Mouse (Mus musculus) liver, embryonic 13.5 days (tissue): ENCODE results near the gene Slc19a2. TPM values are rescaled to one million over a fixed set of nuclear protein-coding genes. Genes with fewer than 3 reads are reported as not detected.
A peak's percentile ranks its signal among the peaks of the same experiment; 100 is the strongest.

Experiments
- ATAC-seq: fragments of 200-750 bp; cut with Nextera tagmentation; 2 replicates; pipeline ENCODE4 v1.8.0; 2017; ENCODE audit warnings: low read depth, mild to moderate bottlenecking, moderate number of reproducible peaks, moderate library complexity
- DNase-seq: peaks from one replicate; pipeline ENCODE4 v3.0.0; 2022
- H3K27ac ChIP-seq: fragments of 300-500 bp; sonication (generic); 2 replicates; pipeline ENCODE4 v1.5.1; 2015; ENCODE audit warnings: moderate library complexity, mild to moderate bottlenecking, inconsistent platforms
- H3K27me3 ChIP-seq: fragments of 300-500 bp; sonication (generic); 2 replicates; pipeline ENCODE4 v1.6.1; 2015; ENCODE audit warnings: mild to moderate bottlenecking, inconsistent platforms
- H3K36me3 ChIP-seq: fragments of 300-500 bp; sonication (generic); 2 replicates; pipeline ENCODE4 v1.6.1; 2015; ENCODE audit warnings: mild to moderate bottlenecking, inconsistent platforms
- H3K4me1 ChIP-seq: fragments of 300-500 bp; sonication (generic); replicated peaks from 2 replicates; pipeline ENCODE4 v1.6.1; 2015; ENCODE audit warnings: inconsistent platforms
- H3K4me2 ChIP-seq: fragments of 300-500 bp; sonication (generic); 2 replicates; pipeline ENCODE4 v1.6.1; 2015; ENCODE audit warnings: inconsistent platforms, mild to moderate bottlenecking, moderate library complexity
- H3K4me3 ChIP-seq: fragments of 300-500 bp; sonication (generic); replicated peaks from 2 replicates; pipeline ENCODE4 v1.5.1; 2015; ENCODE audit warnings: mild to moderate bottlenecking, inconsistent platforms
- H3K9ac ChIP-seq: fragments of 300-500 bp; sonication (generic); 2 replicates; pipeline ENCODE4 v1.6.1; 2015; ENCODE audit warnings: mild to moderate bottlenecking, inconsistent platforms
- H3K9me3 ChIP-seq: fragments of 300-500 bp; sonication (generic); replicated peaks from 2 replicates; pipeline ENCODE4 v1.6.1; 2016; ENCODE audit warnings: inconsistent platforms
- WGBS: fragments of 180-500 bp; shearing (Covaris S2); methylation state at CpG from one replicate; pipeline ENCODE4 v1.1.7; 2015; ENCODE audit not compliant: insufficient replicate concordance; 5-methylcytosine and 5-hydroxymethylcytosine counted together
- polyA plus RNA-seq: library from polyadenylated mRNA; unstranded; fragments of >200 nt; fragmentation: Nextera tagmentation; extraction: Ambion mirVana; gene quantifications from 2 replicates; pipeline ENCODE4 v1.2.1, GENCODE M21; 2015

Slc19a2 gene
- polyA plus RNA-seq, 1 experiment from 2014 or later: 20.6 TPM

- H3K4me2 ChIP-seq: peak overlapping the region; percentile 22; the same call in 1 of the 2 replicates
- peaks cover 14% of the 10 kb centered on the region for H3K36me3 ChIP-seq
- H3K27me3 ChIP-seq: no peaks in the 10 kb centered on the region
- peaks cover 63% of the 10 kb centered on the region for H3K4me1 ChIP-seq
- H3K9me3 ChIP-seq: no peaks in the 10 kb centered on the region
- no peak overlapping the region for H3K4me3 ChIP-seq
- H3K9ac ChIP-seq: 0 out of 2 replicates have a peak overlapping the region, but pooled peaks have one; percentile 3
- H3K27ac ChIP-seq: no peak overlapping the region
- DNase-seq: no peak
- no peak for ATAC-seq
- 62% methylated on average over 5 of the region's 5 CpGs for WGBS
Measured at GRCm38 (mm10) chr1:164252551-164252950, 3.7 kb downstream of the Slc19a2 start.

- no peak overlapping the region for H3K4me2 ChIP-seq
- H3K27ac ChIP-seq: no peak overlapping the region
- DNase-seq (no peak), ATAC-seq (peak; percentile 16; the same call in 1 of the 2 replicates)
- H3K9me3 ChIP-seq: no peaks in the 10 kb centered on the region
- peaks cover 51% of the 10 kb centered on the region for H3K4me1 ChIP-seq
- WGBS: 42% methylated on average over 3 of the region's 3 CpGs
- H3K4me3 ChIP-seq: no peak overlapping the region
- no peaks in the 10 kb centered on the region for H3K27me3 ChIP-seq
- peaks cover 28% of the 10 kb centered on the region for H3K36me3 ChIP-seq
- H3K9ac ChIP-seq: no peak overlapping the region
Measured at GRCm38 (mm10) chr1:164254836-164255235, 6.0 kb downstream of the Slc19a2 start.

DNA sequence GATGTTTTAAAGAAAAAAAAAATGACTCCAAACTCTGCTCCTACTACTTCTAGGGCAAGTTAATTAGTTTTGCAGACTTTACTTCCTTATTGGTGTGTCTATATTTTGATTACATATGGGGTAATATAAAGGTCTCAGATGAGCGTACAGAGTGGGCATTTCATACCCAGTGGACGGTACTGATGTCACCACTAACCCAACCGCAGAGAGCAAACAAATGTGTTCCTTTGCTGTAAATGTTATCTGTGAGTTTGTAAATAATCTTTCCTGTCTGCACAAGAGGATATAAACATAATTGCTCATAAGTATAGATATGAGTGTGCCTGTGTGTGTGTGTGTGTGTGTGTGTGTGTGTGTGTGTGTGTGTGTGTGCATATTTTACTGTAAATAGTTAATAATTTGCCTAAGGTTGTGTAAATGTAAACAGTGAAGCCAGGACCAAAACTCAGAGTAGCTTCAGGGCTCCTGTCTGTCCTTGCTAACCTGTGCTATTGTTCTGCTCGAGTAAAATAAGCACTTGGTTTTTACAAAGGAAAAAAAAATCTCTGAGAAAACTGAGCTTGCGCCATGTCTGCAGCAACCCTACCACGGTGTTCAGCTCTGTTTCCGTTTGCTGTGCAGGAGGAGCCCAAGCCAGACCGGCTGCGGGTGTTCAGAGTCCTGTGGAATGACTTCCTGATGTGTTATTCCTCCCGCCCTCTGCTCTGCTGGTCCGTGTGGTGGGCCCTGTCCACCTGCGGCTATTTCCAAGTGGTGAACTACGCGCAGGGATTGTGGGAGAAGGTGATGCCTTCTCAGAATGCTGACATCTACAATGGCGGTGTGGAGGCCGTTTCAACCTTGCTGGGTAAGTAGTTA is 11.6 kb downstream of the Slc19a2 start:
- no peaks in the 10 kb centered on the region for H3K27me3 ChIP-seq
- no peak overlapping the region for H3K9ac ChIP-seq
- H3K4me2 ChIP-seq: 0 out of 2 replicates have a peak overlapping the region, but pooled peaks have one; percentile 8
- H3K27ac ChIP-seq: no peak overlapping the region
- WGBS: 81% methylated on average over 16 of the region's 16 CpGs
- H3K9me3 ChIP-seq: no peaks in the 10 kb centered on the region
- no peak overlapping the region for H3K4me3 ChIP-seq
- peaks cover 72% of the 10 kb centered on the region for H3K36me3 ChIP-seq
- ATAC-seq (peak; percentile 50), DNase-seq (no peak)
- H3K4me1 ChIP-seq: peaks cover 3% of the 10 kb centered on the region; the same call in 1 of the 2 replicates

GRCm38 (mm10) chr1:164261553-164261952 is 12.7 kb downstream of the Slc19a2 start:
- Histone ChIP-seq H3K9ac (no peak overlapping the region), H3K27ac (no peak overlapping the region), H3K4me3 (no peak overlapping the region), H3K36me3 (peaks cover 76% of the 10 kb centered on the region), H3K4me1 (0 out of 2 replicates have a peak, but pooled peaks cover 3% of the 10 kb centered on the region), H3K4me2 (no peak overlapping the region), H3K9me3 (no peaks in the 10 kb centered on the region), H3K27me3 (no peaks in the 10 kb centered on the region)
- 84% methylated on average over 7 of the region's 7 CpGs for WGBS
- no peak for ATAC-seq
- DNase-seq: no peak

DNA sequence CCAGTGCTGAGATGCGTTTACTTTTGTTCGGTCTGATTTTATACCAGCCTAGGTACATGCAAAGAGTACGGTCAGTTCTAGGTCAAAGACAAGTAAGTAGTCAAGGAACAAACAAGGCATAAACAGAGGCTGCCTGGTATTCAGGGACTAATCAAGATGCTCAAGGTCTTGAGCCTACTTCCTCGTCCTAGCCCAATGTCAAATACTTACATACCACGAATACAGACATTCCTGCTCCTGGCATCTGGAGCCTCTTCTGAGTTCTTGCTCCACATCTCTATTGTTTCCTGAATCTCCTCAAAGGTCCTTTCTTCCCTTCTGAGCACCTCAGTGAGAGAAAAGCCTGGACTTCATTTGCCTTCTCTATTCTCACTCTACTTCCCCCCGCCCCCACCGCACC is 22.1 kb downstream of the Slc19a2 start:
- no peak overlapping the region for H3K4me2 ChIP-seq
- H3K27me3 ChIP-seq: no peaks in the 10 kb centered on the region
- H3K4me1 ChIP-seq: peaks cover 4% of the 10 kb centered on the region
- H3K9ac ChIP-seq: no peak overlapping the region
- H3K9me3 ChIP-seq: no peaks in the 10 kb centered on the region
- DNase-seq: no peak
- no peak for ATAC-seq
- no peak overlapping the region for H3K27ac ChIP-seq
- no peak overlapping the region for H3K4me3 ChIP-seq
- WGBS: 82% methylated on average over 7 of the region's 7 CpGs
- H3K36me3 ChIP-seq: 0 out of 2 replicates have a peak, but pooled peaks cover 3% of the 10 kb centered on the region

DNA sequence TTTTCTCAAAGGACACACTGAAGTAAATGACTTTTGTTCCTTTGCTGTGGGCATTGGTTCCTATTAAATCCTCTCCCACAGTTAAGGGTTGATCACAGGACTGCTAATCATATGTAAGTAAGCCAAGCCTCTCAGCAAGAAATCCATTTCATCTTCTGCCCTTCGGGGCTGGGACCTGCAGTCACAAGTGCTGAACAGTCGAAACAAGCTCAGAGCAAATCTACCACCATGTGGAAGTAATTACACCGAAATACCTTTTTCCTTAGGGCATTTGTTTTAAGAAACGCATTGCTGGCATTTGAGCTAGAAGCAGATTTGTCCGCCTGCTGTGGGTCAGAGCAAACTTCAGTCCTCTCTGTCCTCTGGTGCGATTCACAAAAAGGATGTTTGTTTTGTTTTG is 24.8 kb downstream of the Slc19a2 start:
- Histone ChIP-seq H3K9me3 (no peaks in the 10 kb centered on the region), H3K36me3 (no peaks in the 10 kb centered on the region), H3K4me1 (peaks cover 5% of the 10 kb centered on the region), H3K4me3 (no peak overlapping the region), H3K4me2 (no peak overlapping the region), H3K27ac (no peak overlapping the region), H3K27me3 (no peaks in the 10 kb centered on the region), H3K9ac (no peak overlapping the region)
- 76% methylated on average over 6 of the region's 6 CpGs for WGBS
- DNase-seq (no peak), ATAC-seq (no peak)

DNA sequence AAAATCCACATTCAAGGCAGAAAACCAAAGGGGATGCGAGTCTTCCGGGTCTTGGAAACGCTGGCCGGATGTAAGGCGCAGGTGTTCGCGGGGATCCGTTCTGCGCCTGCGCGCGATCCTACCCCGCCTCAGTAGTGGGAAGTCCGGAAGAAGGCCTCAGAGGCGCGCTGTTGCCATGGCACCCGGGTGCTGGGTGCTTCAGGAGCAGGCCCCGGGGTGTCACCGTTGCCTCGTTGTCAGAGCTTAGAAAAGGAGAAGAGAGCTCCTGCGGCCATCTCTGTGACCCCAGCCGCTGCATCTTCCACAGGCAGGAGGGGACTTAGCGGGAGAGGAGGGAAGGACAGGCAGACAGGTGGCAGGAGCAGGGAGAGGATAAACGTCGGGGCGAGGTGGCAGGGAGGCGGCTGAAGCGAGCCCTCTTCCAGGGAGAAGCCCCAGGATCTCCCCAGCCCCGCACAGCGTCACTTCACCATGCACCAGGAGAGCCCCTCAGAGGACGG is 26.7 kb downstream of the Slc19a2 start, which contains the start of gene Ccdc181:
Ccdc181 (plus strand) TSS at position 131 of the 500 bp plus-strand sequence.
- peak; percentile 94 for DNase-seq
- WGBS: under 1% methylated on average over 31 of the region's 31 CpGs
- H3K36me3 ChIP-seq: no peaks in the 10 kb centered on the region
- H3K4me2 ChIP-seq: peak within 1 kb of the TSS; percentile 90
- no peaks in the 10 kb centered on the region for H3K9me3 ChIP-seq
- no peaks in the 10 kb centered on the region for H3K27me3 ChIP-seq
- H3K27ac ChIP-seq: peak within 1 kb of the TSS; percentile 39
- peaks cover 5% of the 10 kb centered on the region for H3K4me1 ChIP-seq
- ATAC-seq: peak; percentile 100
- peak within 1 kb of the TSS; percentile 70 for H3K4me3 ChIP-seq
- H3K9ac ChIP-seq: peak within 1 kb of the TSS; percentile 74

- 77% methylated on average over 3 of the region's 3 CpGs for WGBS
- H3K4me3 ChIP-seq: no peak overlapping the region
- peaks cover 5% of the 10 kb centered on the region for H3K4me1 ChIP-seq
- H3K9me3 ChIP-seq: no peaks in the 10 kb centered on the region
- no peak overlapping the region for H3K4me2 ChIP-seq
- no peaks in the 10 kb centered on the region for H3K27me3 ChIP-seq
- DNase-seq: no peak
- H3K36me3 ChIP-seq: no peaks in the 10 kb centered on the region
- H3K9ac ChIP-seq: no peak overlapping the region
- ATAC-seq: no peak
- no peak overlapping the region for H3K27ac ChIP-seq
Measured at GRCm38 (mm10) chr1:164276552-164276951, 27.7 kb downstream of the Slc19a2 start.

- Histone ChIP-seq H3K27me3 (no peaks in the 10 kb centered on the region), H3K4me3 (no peak overlapping the region), H3K27ac (no peak overlapping the region), H3K9ac (no peak overlapping the region), H3K4me2 (no peak overlapping the region), H3K4me1 (peaks cover 5% of the 10 kb centered on the region), H3K36me3 (no peaks in the 10 kb centered on the region), H3K9me3 (no peaks in the 10 kb centered on the region)
- WGBS: 69% methylated on average over 4 of the region's 4 CpGs
- no peak for ATAC-seq
- DNase-seq: no peak
Measured at GRCm38 (mm10) chr1:164279332-164279731, 30.5 kb downstream of the Slc19a2 start.

DNA sequence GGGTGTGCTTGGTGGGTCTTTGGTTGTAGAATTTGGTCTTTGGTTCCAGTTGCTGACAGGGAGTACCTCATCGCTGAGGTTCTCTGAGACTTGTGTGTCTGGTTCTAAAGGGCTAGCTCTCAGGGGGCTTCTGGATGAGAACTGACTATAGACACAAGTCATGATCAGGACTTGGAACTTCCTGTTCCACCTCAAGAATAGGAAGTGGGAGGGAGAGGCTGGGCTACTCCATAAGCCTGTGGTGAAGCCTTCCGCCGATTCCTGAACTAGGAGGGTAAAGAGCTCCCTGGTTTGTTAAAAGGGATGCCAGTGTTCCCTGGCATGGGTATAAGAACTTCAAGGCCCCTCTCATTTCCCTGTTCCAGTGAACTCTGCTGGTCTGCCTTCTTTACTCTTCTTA is 35.2 kb downstream of the Slc19a2 start:
- Histone ChIP-seq H3K27ac (no peak overlapping the region), H3K9me3 (no peaks in the 10 kb centered on the region), H3K4me1 (no peaks in the 10 kb centered on the region), H3K27me3 (no peaks in the 10 kb centered on the region), H3K4me3 (no peak overlapping the region), H3K36me3 (no peaks in the 10 kb centered on the region), H3K9ac (no peak overlapping the region), H3K4me2 (no peak overlapping the region)
- WGBS: 72% methylated on average over 3 of the region's 3 CpGs
- ATAC-seq (no peak), DNase-seq (no peak)

GRCm38 (mm10) chr1:164287406-164287805 is 38.6 kb downstream of the Slc19a2 start:
- H3K36me3 ChIP-seq: peaks cover 21% of the 10 kb centered on the region
- H3K27me3 ChIP-seq: no peaks in the 10 kb centered on the region
- no peak overlapping the region for H3K4me3 ChIP-seq
- H3K27ac ChIP-seq: no peak overlapping the region
- no peaks in the 10 kb centered on the region for H3K4me1 ChIP-seq
- H3K4me2 ChIP-seq: no peak overlapping the region
- DNase-seq: no peak
- WGBS: 45% methylated on average over 15 of the region's 15 CpGs
- no peak for ATAC-seq
- no peaks in the 10 kb centered on the region for H3K9me3 ChIP-seq
- no peak overlapping the region for H3K9ac ChIP-seq
